Mouse (Mus musculus): ENCODE results near the gene Cnksr2.

Gene Cnksr2

GRCm38 (mm10) chrX:158043057-158043843, at the start of gene Cnksr2:
Cnksr2 (minus strand) TSS chrX:158043294.
- peak; percentile 45 for DNase-seq (ENCODE audit: low spot score)

GRCm38 (mm10) chrX:158043844-158044140, 698 bp upstream of the Cnksr2 start:
- DNase-seq (ENCODE audit: low spot score) = peak; percentile 40

GRCm38 (mm10) chrX:158042255-158043056, 638 bp downstream of the Cnksr2 start:
- peak; percentile 53 for DNase-seq (ENCODE audit: low spot score)

GRCm38 (mm10) chrX:158041703-158042102, 1.4 kb downstream of the Cnksr2 start:
- peak; percentile 49 for DNase-seq (ENCODE audit: low spot score)

GRCm38 (mm10) chrX:157951698-157952097, 91.4 kb downstream of the Cnksr2 start:
- DNase-seq (ENCODE audit: low spot score) = peak; percentile 52

- DNase-seq (ENCODE audit: low spot score) = no peak
These were observed 93.8 kb downstream of the Cnksr2 start for GRCm38 (mm10) chrX:157949256-157949655.

GRCm38 (mm10) chrX:157945121-157945520, 98.0 kb downstream of the Cnksr2 start:
- DNase-seq (ENCODE audit: low spot score) = no peak

GRCm38 (mm10) chrX:157936611-157937010, 106.5 kb downstream of the Cnksr2 start:
- no peak for DNase-seq (ENCODE audit: low spot score)

GRCm38 (mm10) chrX:157920093-157920492, 123.0 kb downstream of the Cnksr2 start:
- no peak for DNase-seq (ENCODE audit: low spot score)

GRCm38 (mm10) chrX:157829983-157830382, 213.1 kb downstream of the Cnksr2 start:
- no peak for DNase-seq (ENCODE audit: low spot score)

- DNase-seq (ENCODE audit: low spot score) = no peak
These were observed 224.2 kb downstream of the Cnksr2 start for GRCm38 (mm10) chrX:157818921-157819260.

GRCm38 (mm10) chrX:157818207-157818920, 224.7 kb downstream of the Cnksr2 start, which contains the start of gene Klhl34:
Klhl34 (plus strand) TSS chrX:157818435.
- DNase-seq (ENCODE audit: low spot score) = peak; percentile 39

GRCm38 (mm10) chrX:157817571-157818206, 225.4 kb downstream of the Cnksr2 start:
- peak; percentile 68 for DNase-seq (ENCODE audit: low spot score)

- DNase-seq (ENCODE audit: low spot score) = no peak
These were observed 233.4 kb downstream of the Cnksr2 start for GRCm38 (mm10) chrX:157809721-157810120.

- DNase-seq (ENCODE audit: low spot score) = no peak
These were observed 241.4 kb downstream of the Cnksr2 start for GRCm38 (mm10) chrX:157801669-157802068.
